Mouse (Mus musculus): ENCODE data around the gene Hbq1a. TPM values are rescaled to one million over a fixed set of nuclear protein-coding genes. Genes with fewer than 3 reads are reported as not detected.

Hbq1a gene
- polyA plus RNA-seq, 1 experiment from 2014 or later: 7.3 TPM

GRCm38 (mm10) chr11:32324609-32325008 lies 24.7 kb downstream of the Hbq1a start:
- H3K4me2 ChIP-seq: peak overlapping the region; percentile 52

GRCm38 (mm10) chr11:32331075-32331474 lies 31.2 kb downstream of the Hbq1a start:
- no peaks in the 10 kb centered on the region for H3K4me1 ChIP-seq (replicated peaks)
- H3K9me3 ChIP-seq (replicated peaks): no peaks in the 10 kb centered on the region
- no peaks in the 10 kb centered on the region for H3K36me3 ChIP-seq (replicated peaks)
- H3K9ac ChIP-seq: no peak overlapping the region
- H3K27ac ChIP-seq (replicated peaks): no peak overlapping the region
- no peak overlapping the region for H3K4me2 ChIP-seq
- H3K27me3 ChIP-seq: peaks cover 28% of the 10 kb centered on the region
- no peak overlapping the region for H3K4me3 ChIP-seq (replicated peaks)
- no peak for ATAC-seq (ENCODE audit: insufficient read depth)
- 31% methylated on average over 6 of the region's 6 CpGs for WGBS (ENCODE audit: insufficient replicate concordance)

More at GRCm38 (mm10) chr11:32324609-32325008, 24.7 kb downstream of the Hbq1a start:
- WGBS (ENCODE audit: insufficient replicate concordance): 11% methylated on average over 15 of the region's 15 CpGs
- Histone ChIP-seq H3K36me3 (replicated peaks) (no peaks in the 10 kb centered on the region), H3K4me1 (replicated peaks) (peaks cover 15% of the 10 kb centered on the region), H3K9me3 (replicated peaks) (no peaks in the 10 kb centered on the region), H3K4me3 (replicated peaks) (peak overlapping the region; percentile 30), H3K9ac (no peak overlapping the region), H3K27me3 (peaks cover 58% of the 10 kb centered on the region), H3K27ac (replicated peaks) (no peak overlapping the region)
- ATAC-seq (ENCODE audit: insufficient read depth): peak; percentile 64

GRCm38 (mm10) chr11:32331861-32332260 lies 32.0 kb downstream of the Hbq1a start:
- Histone ChIP-seq H3K4me2 (no peak overlapping the region), H3K27me3 (peaks cover 23% of the 10 kb centered on the region; the same call in 1 of the 2 replicates), H3K4me3 (replicated peaks) (no peak overlapping the region), H3K9ac (no peak overlapping the region), H3K4me1 (replicated peaks) (no peaks in the 10 kb centered on the region), H3K36me3 (replicated peaks) (no peaks in the 10 kb centered on the region), H3K27ac (replicated peaks) (no peak overlapping the region), H3K9me3 (replicated peaks) (no peaks in the 10 kb centered on the region)
- no peak for ATAC-seq (ENCODE audit: insufficient read depth)
- 59% methylated on average over 5 of the region's 5 CpGs for WGBS (ENCODE audit: insufficient replicate concordance)

- no peak overlapping the region for H3K4me2 ChIP-seq
- no peak overlapping the region for H3K4me3 ChIP-seq (replicated peaks)
- H3K27me3 ChIP-seq: peaks cover 16% of the 10 kb centered on the region; the same call in 1 of the 2 replicates
- no peak overlapping the region for H3K9ac ChIP-seq
- no peaks in the 10 kb centered on the region for H3K36me3 ChIP-seq (replicated peaks)
- no peak overlapping the region for H3K27ac ChIP-seq (replicated peaks)
- H3K9me3 ChIP-seq (replicated peaks): no peaks in the 10 kb centered on the region
- WGBS (ENCODE audit: insufficient replicate concordance): 67% methylated on average over 2 of the region's 2 CpGs
- no peaks in the 10 kb centered on the region for H3K4me1 ChIP-seq (replicated peaks)
- no peak for ATAC-seq (ENCODE audit: insufficient read depth)
These were observed 33.4 kb downstream of the Hbq1a start for GRCm38 (mm10) chr11:32333235-32333634.

GRCm38 (mm10) chr11:32336435-32336907 lies 36.6 kb downstream of the Hbq1a start:
- Histone ChIP-seq H3K27ac (replicated peaks) (no peak overlapping the region), H3K4me3 (replicated peaks) (no peak overlapping the region), H3K36me3 (replicated peaks) (no peaks in the 10 kb centered on the region), H3K4me1 (replicated peaks) (no peaks in the 10 kb centered on the region), H3K4me2 (no peak overlapping the region), H3K9ac (no peak overlapping the region), H3K27me3 (peaks cover 26% of the 10 kb centered on the region), H3K9me3 (replicated peaks) (no peaks in the 10 kb centered on the region)
- WGBS (ENCODE audit: insufficient replicate concordance): 61% methylated on average over 6 of the region's 6 CpGs
- ATAC-seq (ENCODE audit: insufficient read depth): no peak

- WGBS (ENCODE audit: insufficient replicate concordance): 19% methylated on average over 2 of the region's 2 CpGs
- Histone ChIP-seq H3K27ac (replicated peaks) (no peak overlapping the region), H3K36me3 (replicated peaks) (no peaks in the 10 kb centered on the region), H3K9ac (no peak overlapping the region), H3K4me1 (replicated peaks) (peaks cover 9% of the 10 kb centered on the region), H3K27me3 (peaks cover 33% of the 10 kb centered on the region), H3K9me3 (replicated peaks) (no peaks in the 10 kb centered on the region), H3K4me3 (replicated peaks) (no peak overlapping the region), H3K4me2 (no peak overlapping the region)
- no peak for ATAC-seq (ENCODE audit: insufficient read depth)
These were observed 39.3 kb downstream of the Hbq1a start for GRCm38 (mm10) chr11:32339131-32339531.

DNA sequence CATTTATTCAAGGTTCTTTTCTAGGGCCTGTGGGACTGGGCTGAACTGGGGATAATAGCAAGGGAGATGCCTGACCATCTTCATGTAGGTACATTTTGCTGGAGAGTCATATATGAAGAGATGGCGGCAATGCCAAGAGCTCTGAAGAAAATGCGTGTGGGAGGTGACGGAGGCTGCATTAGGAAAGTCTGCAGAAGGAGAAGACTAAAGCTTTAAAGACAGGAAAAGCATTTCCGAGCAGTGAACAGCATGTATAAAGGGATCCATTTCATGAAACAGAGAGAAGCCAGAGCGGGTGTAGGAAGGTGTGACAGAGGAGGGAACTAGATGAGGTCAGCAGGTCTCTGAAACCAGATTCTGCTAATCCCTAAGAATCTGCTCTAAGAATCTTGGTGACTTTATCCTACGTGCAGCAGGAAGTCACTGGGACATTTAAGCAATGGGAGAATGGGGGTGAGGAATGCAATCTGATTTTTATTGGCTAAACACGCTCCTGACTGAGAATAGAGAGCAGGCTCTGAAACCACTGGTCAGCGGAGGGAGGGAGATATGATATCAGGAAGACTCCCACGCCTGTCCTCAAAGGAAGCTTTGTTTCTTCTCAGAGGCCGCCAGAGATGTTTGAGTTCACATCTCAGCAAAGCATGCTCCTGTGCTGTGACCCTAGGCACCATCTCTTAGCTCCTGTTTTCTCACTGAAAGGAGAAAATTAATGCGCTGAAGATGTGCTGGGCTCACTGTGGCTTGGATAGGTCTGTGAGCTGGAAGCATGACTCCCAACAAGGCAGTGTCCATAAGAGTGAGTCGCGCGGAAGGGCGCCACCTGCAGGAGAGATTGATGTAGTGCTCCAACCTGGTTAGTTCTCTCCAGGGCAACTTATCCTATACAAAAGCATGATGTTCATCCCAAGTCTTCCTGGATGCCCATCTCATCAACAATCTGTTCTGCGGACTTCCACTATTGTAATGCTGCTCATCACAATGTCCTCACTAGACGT lies 40.9 kb downstream of the Hbq1a start:
- no peak overlapping the region for H3K4me3 ChIP-seq (replicated peaks)
- no peaks in the 10 kb centered on the region for H3K36me3 ChIP-seq (replicated peaks)
- no peak overlapping the region for H3K9ac ChIP-seq
- 36% methylated on average over 17 of the region's 17 CpGs for WGBS (ENCODE audit: insufficient replicate concordance)
- ATAC-seq (ENCODE audit: insufficient read depth): no peak
- H3K27ac ChIP-seq (replicated peaks): no peak overlapping the region
- H3K4me1 ChIP-seq (replicated peaks): peaks cover 16% of the 10 kb centered on the region
- H3K27me3 ChIP-seq: peaks cover 48% of the 10 kb centered on the region
- no peak overlapping the region for H3K4me2 ChIP-seq
- no peaks in the 10 kb centered on the region for H3K9me3 ChIP-seq (replicated peaks)

DNA sequence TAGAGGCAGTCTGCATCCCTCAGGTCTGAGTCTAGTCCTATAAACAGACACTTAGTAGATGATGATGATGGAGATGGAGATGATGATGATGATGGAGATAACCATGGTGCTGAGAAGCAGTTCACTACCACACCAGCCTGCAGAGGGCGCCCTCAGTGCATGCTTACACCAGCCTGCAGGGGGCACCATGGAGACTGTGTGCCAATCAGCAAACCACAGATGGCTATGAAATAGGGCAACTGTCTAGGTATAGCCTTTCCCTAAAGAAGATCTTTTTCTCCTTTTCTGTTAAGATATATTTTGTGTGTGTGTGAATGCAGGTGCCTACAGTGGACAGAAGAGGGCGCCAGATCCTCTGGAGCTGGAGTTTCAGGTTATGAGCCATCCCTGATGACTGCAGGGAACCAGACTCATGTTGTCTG lies 42.9 kb downstream of the Hbq1a start:
- H3K36me3 ChIP-seq (replicated peaks): no peaks in the 10 kb centered on the region
- no peak overlapping the region for H3K9ac ChIP-seq
- H3K27ac ChIP-seq (replicated peaks): no peak overlapping the region
- WGBS (ENCODE audit: insufficient replicate concordance): 3% methylated on average over 2 of the region's 2 CpGs
- H3K4me1 ChIP-seq (replicated peaks): peaks cover 24% of the 10 kb centered on the region
- H3K4me2 ChIP-seq: no peak overlapping the region
- ATAC-seq (ENCODE audit: insufficient read depth): no peak
- no peaks in the 10 kb centered on the region for H3K9me3 ChIP-seq (replicated peaks)
- peaks cover 68% of the 10 kb centered on the region for H3K27me3 ChIP-seq
- no peak overlapping the region for H3K4me3 ChIP-seq (replicated peaks)

DNA sequence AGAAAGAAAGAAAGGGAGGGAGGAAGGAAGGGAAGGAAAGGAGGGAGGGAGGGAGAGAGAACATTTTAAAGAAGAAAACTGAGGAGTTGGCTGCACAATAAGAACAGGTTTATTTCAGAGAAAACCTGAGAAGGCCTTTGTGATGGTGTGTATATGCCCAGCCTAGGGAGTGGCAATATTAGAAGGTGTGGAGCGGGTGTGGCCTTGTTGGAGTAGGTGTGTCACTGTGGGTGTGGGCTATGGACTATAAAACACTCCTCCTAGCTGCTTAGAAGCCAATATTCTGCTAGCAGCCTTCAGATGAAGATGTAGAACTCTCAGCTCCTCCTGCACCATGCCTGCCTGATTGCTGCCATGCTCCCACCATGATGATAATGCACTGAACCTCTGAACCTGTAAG lies 43.5 kb downstream of the Hbq1a start:
- 61% methylated on average over 1 of the region's 1 CpGs for WGBS (ENCODE audit: insufficient replicate concordance)

DNA sequence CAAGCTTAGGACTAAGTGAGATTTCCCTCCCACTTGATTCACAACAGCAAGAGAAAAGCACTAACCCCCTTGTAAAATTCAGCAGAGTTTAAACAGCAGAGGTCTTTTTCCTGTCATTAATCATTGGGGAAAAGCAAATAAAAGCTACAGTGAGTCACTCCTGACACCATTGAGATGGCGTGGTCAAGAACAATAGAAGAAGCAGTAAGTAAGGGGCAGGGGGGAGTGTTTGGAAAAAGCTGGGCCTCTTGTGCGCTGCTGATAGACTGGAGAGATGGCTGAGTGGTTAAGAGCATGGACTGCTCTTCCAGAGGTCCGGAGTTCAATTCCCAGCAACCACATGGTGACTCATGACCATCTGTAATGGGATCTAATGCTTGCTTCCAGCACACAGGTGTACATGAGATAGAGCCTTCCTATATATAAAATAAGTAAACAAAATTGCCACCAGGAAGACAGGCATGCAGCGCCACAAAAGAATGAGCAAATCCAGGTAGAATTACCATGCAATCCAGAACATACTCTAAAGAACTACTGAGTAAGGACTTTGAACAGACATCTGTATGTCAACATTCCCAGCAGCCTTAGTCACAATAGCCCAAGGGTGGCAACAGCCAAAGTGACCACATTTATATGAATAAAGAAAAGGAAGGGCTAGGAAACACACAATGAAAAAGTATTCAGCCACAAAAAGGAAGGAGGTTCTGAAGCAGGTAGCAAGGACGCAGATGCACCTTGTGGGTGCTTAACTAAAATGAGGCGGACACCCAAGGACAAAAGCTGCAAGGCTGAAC lies 45.8 kb downstream of the Hbq1a start:
- H3K4me3 ChIP-seq (replicated peaks): no peak overlapping the region
- no peaks in the 10 kb centered on the region for H3K9me3 ChIP-seq (replicated peaks)
- H3K4me1 ChIP-seq (replicated peaks): peaks cover 37% of the 10 kb centered on the region
- H3K27ac ChIP-seq (replicated peaks): no peak overlapping the region
- no peak for ATAC-seq (ENCODE audit: insufficient read depth)
- WGBS (ENCODE audit: insufficient replicate concordance): 49% methylated on average over 6 of the region's 6 CpGs
- H3K36me3 ChIP-seq (replicated peaks): no peaks in the 10 kb centered on the region
- peaks cover 74% of the 10 kb centered on the region for H3K27me3 ChIP-seq
- H3K4me2 ChIP-seq: no peak overlapping the region
- no peak overlapping the region for H3K9ac ChIP-seq

More for the DNA sequence above, 43.5 kb downstream of the Hbq1a start:
- Histone ChIP-seq H3K9ac (no peak overlapping the region), H3K27me3 (peaks cover 74% of the 10 kb centered on the region), H3K4me1 (replicated peaks) (peaks cover 30% of the 10 kb centered on the region), H3K9me3 (replicated peaks) (no peaks in the 10 kb centered on the region), H3K4me3 (replicated peaks) (no peak overlapping the region), H3K4me2 (no peak overlapping the region), H3K27ac (replicated peaks) (no peak overlapping the region), H3K36me3 (replicated peaks) (no peaks in the 10 kb centered on the region)
- ATAC-seq (ENCODE audit: insufficient read depth): no peak

GRCm38 (mm10) chr11:32347264-32347606 lies 47.4 kb downstream of the Hbq1a start:
- peak overlapping the region; percentile 51; the same call in 1 of the 2 replicates for H3K9ac ChIP-seq
- no peak overlapping the region for H3K27ac ChIP-seq (replicated peaks)
- H3K4me2 ChIP-seq: peak overlapping the region; percentile 73
- WGBS (ENCODE audit: insufficient replicate concordance): 6% methylated on average over 10 of the region's 10 CpGs
- H3K4me3 ChIP-seq (replicated peaks): peak overlapping the region; percentile 60
- H3K4me1 ChIP-seq (replicated peaks): peaks cover 37% of the 10 kb centered on the region
- H3K9me3 ChIP-seq (replicated peaks): no peaks in the 10 kb centered on the region
- H3K27me3 ChIP-seq: peaks cover 59% of the 10 kb centered on the region
- H3K36me3 ChIP-seq (replicated peaks): no peaks in the 10 kb centered on the region
- ATAC-seq (ENCODE audit: insufficient read depth): 0 out of 2 replicates have a peak, but pooled peaks have one; percentile 5

All from liver, embryonic 15.5 days (tissue).